Mouse (Mus musculus): ENCODE results near the gene Pdzrn3.

The Pdzrn3 gene

DNA sequence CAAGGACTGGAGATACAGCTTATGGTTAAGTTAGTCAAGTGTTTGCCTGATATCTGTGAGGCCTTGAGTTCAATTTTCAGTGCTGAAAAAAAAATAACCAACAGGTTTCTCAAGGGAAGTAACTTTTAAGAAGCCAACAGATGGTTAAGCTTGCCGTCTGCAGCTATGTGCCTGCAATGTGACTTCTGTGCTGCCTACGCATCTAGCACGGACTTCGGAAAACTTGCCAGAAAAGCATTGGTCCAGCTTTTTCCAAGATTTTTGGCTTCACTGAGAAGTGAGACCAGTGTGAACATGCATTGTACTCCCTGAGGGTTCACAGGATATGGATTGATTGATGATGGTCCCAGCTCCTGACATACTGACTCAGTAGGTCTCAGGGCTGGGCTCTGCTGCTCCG lies 186.1 kb downstream of the Pdzrn3 start:
- no peak for DNase-seq

DNA sequence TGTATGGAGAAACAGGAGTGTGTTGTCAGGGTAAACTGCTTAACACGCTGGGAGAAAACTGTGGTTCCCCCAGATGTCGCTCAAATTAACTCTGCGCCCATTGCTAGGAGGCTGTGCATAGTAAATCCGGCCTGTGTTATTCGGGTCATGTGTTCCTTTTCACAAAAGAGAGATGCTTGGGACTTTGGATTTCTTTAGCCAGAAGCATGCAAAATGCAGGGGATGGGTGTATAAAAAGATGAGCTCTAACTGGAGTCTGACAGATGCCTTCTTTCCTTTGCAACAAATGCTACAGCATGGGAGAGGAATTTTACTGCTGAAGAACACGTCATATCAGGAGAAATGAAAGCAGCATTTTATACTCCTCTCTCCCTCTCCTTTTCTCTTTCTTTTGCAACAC lies 190.4 kb downstream of the Pdzrn3 start:
- DNase-seq: no peak

DNA sequence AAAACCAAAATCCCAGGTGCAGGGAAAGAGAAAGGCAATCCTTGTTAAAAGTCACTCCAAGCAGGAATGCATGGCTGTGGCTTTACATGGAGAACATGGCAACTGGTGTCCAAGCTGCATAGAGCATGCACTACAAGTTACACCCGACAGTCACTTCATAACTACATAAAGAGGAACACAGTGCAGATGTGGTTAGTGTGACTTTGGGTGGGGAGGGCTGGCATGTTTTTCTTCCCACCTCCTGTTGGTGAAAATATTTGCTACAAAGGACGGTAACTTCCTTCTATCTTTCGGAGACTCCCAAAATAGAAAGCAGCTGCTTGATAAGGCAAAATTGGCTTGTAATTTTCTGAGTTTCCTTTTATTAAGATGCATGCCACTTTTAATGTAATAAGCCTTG lies 190.8 kb downstream of the Pdzrn3 start:
- DNase-seq: no peak

DNA sequence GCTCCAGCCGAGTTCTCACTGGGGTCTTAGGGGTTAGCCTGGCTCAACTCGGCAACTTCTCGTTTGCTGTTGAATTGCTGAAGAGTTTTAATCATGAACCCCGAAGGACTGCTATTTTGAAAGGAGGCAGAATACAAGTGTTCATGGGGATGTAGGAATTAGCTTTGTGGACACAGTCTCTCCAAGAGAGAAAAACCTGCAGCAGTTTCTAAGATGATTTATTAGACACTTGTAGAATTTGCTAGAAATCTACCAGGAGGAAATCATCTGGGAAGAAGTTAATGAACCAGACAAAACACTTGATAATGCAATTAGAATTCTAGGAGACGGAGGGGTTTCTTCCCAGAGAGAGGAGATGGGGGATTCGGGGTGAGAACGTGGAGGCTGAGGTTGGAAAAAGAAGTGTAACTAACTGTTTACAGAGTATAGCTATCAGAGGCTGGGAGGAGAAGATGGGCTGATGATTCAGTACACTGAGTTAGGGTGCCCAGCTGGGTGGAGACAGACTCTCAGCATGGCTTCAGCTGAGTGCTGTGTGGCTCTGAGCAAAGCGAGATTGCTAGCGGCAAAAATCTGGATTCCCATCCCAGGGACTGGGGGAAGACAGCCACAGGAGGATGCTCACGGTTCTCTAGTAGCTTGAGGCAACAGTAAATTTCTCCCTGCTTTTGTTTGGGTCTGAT lies 193.5 kb downstream of the Pdzrn3 start:
- DNase-seq: no peak

DNA sequence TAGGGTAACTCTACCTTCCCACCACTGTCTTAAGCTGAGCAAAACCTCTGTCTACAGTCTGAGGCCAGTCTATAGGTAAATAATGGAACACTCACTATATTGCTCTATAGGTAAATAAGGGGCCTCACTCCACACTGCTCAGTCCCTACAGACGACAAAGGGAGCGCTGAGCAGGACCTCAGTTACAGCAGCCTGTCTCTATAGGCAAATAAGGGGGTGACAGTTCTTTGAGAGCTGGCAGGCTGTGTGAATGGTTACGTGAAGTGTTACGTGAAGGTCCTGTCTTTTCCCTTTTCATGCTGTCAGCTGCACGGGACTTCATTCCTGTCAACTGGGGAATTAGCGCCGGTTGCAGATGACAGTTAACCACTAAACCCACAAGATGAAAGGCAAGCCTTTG lies 207.0 kb downstream of the Pdzrn3 start:
- no peak for DNase-seq

DNA sequence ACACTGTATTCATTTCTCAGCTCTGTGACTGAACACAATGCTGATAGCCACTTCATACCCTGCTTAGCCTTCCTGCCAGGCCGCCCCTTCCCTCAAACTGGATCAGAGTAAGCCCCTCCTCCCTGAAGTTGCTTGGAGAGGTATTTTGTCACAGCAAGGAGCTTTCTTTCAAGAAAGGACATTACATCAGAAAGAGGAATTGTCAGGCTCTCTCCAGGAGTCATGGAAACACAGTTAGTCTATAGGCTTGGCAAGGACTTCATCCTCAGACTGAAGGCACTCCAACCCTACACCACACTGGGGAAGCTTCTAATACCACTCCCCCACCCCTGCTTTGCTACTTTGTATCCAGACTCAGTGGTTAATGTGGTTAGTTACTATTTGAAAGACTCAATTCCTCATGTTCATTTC lies 224.2 kb downstream of the Pdzrn3 start:
- no peak for DNase-seq

DNA sequence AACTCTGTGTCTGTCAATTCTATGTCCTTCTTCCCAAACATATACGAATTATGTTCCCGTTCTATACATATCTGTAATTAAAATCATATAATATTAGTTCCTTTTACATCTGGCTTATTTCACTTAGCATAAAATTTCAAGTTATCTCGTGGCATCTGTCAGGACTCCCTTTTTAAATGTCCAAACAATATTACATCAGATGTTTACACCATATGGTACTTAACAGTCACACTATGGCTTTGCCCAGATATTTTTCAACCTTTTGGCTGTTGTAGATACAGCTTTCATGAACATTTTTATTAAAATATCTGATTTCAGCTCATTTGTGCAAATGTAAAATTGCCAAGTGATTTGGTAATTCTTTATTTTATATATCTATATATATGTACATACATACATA lies 242.3 kb downstream of the Pdzrn3 start:
- no peak for DNase-seq

DNA sequence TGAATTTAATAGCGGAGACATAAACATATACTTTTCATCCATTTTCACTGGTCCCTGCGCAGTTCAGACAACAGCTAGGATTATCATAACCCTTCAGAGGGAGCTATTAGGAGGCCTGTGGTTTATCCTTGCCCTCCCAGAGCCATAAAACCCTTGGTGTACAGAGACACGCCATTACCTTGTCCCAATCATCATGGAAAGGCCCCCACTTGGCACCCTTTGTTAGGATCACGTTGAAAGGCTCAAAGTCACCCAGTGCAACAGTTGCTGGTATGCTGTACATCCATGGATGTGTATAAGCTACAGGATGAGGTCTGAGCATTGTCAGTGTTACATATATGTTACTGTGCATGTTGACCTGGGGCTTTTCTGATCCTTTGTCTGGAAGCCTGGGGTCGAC lies 252.3 kb downstream of the Pdzrn3 start:
- no peak for DNase-seq

DNA sequence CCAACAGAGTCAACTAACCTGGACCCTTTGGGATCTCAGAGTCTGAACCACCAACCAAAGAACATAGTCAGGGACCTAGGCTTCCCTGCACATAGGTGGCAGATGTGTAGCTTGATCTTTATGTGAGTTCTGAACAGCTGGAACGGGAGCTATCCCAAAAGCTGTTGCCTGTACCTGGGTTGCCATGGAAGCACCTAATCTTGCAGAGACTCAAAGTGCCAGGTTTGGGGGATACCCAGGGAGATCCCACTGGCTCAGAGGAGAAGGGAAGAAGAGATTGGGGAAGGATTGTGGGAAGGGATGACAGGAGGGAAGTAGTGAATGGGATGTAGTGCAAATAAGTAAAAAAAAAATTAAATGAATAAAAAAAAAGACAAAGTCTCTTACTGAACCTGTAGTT lies 268.7 kb downstream of the Pdzrn3 start:
- DNase-seq: no peak

DNA sequence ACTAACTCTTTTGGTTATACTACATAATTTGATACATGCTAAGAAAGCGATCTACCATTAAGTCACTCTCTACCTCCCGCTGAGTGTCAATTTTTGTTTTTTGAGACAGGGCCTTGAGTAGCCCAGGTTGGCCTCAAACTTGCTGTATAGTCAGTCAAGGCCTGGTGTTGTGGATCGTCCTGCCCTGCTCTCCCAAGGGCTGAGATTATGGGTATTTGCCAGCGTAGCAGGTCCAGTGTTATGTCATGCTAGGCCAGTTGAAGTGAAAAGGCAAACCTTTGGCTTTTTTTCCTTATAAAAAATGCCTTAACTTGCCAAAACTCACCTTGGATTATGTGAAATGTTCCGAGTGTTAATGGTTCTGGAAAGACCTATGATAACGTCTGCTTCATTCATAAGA lies 274.2 kb downstream of the Pdzrn3 start:
- DNase-seq: no peak

DNA sequence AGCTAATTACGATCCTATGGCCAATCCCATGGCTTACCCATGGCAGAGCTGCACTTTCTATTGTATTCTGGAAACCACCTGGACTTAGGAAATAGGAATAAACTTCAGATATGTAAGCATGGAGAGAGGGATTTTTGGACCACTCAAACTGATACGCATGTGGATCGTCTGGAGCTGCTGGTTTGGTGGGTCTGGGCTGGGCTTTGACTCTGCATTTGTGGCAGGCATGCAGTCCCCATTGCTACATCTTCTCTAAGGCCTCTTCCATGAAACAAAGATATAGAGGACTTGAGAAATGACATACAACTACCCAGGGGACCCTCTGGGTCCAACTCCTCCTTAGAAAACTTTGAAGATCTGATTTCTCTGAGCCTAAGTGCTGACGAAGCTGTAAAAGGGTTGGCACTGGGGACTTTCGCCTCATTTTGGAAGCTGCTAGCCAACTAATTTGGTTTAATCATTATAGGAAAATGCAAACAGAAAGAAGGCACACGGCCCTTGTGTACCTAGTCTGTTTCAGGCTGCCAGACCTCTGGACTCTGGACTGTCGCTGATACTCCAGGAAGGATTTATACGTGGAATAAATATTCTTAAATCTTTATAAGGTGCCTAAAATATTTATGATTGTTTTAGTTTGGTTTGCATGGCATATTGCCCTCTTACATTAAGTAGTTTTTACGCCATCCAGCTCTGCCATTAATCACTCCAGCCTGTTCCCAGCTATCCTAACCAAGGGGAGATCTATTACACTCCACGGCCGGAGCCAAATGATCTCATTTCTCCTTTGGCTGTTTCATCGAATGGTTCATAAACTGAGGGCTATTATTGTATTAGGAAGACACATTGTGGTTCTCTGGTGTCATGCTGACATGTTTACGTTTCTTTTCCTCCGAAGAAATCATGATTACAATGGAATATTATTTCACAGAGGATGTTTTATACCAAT lies 275.7 kb downstream of the Pdzrn3 start:
- no peak for DNase-seq

All from lung, postnatal 36 days (tissue).